Mouse (Mus musculus): Measurements from ENCODE around the gene Nosip. TPM values are rescaled to one million over a fixed set of nuclear protein-coding genes. Genes with fewer than 3 reads are reported as not detected.
A peak's percentile ranks its signal among the peaks of the same experiment; 100 is the strongest.

Gene Nosip
- polyA plus RNA-seq, 1 experiment from 2014 or later: 57.2 TPM

DNA sequence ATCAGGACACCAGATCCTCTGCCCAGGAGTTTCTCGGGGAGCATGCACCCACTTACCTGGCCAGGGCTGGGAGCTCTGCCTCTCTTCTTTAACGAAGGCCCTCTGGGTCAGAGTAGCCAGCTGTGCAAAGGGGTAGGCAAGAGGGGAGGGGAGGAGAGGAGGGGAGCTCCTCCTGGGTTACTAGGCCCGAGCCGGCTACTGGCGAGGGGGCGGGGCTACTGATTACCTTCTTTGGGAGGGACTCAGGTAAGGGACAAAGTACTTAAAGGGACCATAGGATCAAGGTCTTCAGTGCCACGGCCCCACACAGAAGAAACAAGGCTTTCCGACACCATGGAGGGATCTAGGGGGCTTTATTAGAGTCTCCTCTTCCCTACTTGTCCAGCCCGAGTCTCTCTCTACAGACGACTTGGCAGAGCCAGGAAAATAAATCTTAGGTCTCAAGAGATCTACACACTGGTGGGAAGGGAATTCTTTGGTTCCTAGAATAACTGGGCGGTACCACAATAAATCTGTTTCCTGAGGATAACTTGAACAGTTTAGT, 625 bp upstream of the Nosip start:
- peak; percentile 33; the same call in 1 of the 2 replicates for ATAC-seq (replicated peaks; ENCODE audit: low FRiP score, low TSS enrichment, low read depth)
- 15% methylated on average over 11 of the region's 11 CpGs for WGBS

DNA sequence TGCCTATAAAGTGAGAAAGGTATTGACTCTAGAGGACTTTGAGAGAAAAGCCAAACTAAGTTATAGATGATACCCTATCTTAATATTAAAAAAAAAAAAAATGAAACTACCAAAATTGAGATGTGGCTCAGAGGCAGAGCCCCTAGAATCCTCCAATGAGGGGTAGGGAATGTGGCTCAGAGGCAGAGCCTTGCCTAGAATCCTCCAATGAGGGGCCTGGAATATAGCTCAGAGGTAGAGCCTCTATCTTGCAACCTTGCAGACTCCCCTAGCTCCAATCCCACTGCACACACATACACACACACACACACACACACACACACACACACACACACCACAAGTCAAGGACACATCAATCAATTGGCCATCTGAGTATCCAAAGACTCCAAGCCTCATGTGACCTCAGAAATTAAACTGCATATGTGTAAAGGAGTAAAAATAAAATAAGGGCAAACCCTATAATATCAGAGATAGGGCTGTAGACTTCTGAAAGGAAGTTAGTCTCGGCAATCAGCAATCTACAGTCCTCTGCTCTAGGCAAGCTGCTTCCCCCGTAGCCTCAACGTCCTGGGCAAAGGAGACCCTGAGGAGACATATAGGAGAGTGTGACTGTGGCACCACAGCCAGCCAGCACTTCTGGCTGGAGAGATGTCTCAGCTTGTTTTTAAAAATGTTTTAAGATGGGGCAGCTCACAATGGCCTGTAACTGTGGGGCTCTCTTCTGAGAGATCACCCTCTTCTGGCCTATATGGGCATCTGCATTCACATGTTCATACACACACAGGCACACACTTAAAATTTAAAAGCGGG, 5.2 kb downstream of the Nosip start:
- WGBS: 83% methylated on average over 4 of the region's 4 CpGs
- DNase-seq (ENCODE audit: low spot score) (no peak), ATAC-seq (replicated peaks; ENCODE audit: low FRiP score, low TSS enrichment, low read depth) (no peak)
- H3K4me2 ChIP-seq (ENCODE audit: low read length): no peak overlapping the region
- H3K27ac ChIP-seq (ENCODE audit: low read depth): no peak overlapping the region
- peaks cover 7% of the 10 kb centered on the region; the same call in 1 of the 2 replicates for H3K4me1 ChIP-seq (replicated peaks; ENCODE audit: control insufficient read depth, insufficient read depth, low read length)
- no peaks in the 10 kb centered on the region for H3K36me3 ChIP-seq (ENCODE audit: control insufficient read depth, insufficient read depth, low read length)
- H3K4me3 ChIP-seq (ENCODE audit: low read depth, low read length): no peak overlapping the region
- no peaks in the 10 kb centered on the region for H3K9me3 ChIP-seq (ENCODE audit: control insufficient read depth, low read length)
- no peaks in the 10 kb centered on the region for H3K27me3 ChIP-seq (replicated peaks; ENCODE audit: control insufficient read depth, insufficient read depth, low read length)
- no peak overlapping the region for H3K9ac ChIP-seq (ENCODE audit: low read length)

More for the DNA sequence above, 625 bp upstream of the Nosip start:
- Histone ChIP-seq H3K27me3 (replicated peaks; ENCODE audit: control insufficient read depth, insufficient read depth, low read length) (no peaks in the 10 kb centered on the region), H3K4me2 (ENCODE audit: low read length) (peak overlapping the region; percentile 48), H3K27ac (ENCODE audit: low read depth) (peak overlapping the region; percentile 86), H3K36me3 (ENCODE audit: control insufficient read depth, insufficient read depth, low read length) (no peaks in the 10 kb centered on the region), H3K4me1 (replicated peaks; ENCODE audit: control insufficient read depth, insufficient read depth, low read length) (peaks cover 25% of the 10 kb centered on the region), H3K4me3 (ENCODE audit: low read depth, low read length) (peak overlapping the region; percentile 82), H3K9ac (ENCODE audit: low read length) (peak overlapping the region; percentile 37), H3K9me3 (ENCODE audit: control insufficient read depth, low read length) (no peaks in the 10 kb centered on the region)
- peak; percentile 74 for DNase-seq (ENCODE audit: low spot score)

DNA sequence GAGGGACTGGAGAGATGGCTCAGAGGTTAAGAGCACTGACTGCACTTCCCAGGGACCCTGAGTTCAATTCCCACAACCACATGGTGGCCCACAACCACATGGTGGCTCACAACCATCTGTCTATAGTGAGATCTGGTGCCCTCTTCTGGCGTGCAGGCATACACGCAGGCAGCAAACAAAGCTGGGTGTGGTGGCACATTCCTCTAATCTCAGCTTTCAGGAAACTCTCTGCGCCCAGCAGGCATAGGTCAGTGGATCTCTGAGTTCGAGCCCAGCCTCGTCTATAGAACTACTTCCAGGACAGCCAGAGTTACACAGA, 5.7 kb downstream of the Nosip start:
- Histone ChIP-seq H3K9me3 (ENCODE audit: control insufficient read depth, low read length) (no peaks in the 10 kb centered on the region), H3K9ac (ENCODE audit: low read length) (no peak overlapping the region), H3K27me3 (replicated peaks; ENCODE audit: control insufficient read depth, insufficient read depth, low read length) (no peaks in the 10 kb centered on the region), H3K4me3 (ENCODE audit: low read depth, low read length) (no peak overlapping the region), H3K27ac (ENCODE audit: low read depth) (no peak overlapping the region), H3K36me3 (ENCODE audit: control insufficient read depth, insufficient read depth, low read length) (no peaks in the 10 kb centered on the region), H3K4me2 (ENCODE audit: low read length) (no peak overlapping the region), H3K4me1 (replicated peaks; ENCODE audit: control insufficient read depth, insufficient read depth, low read length) (peaks cover 7% of the 10 kb centered on the region; the same call in 1 of the 2 replicates)
- ATAC-seq (replicated peaks; ENCODE audit: low FRiP score, low TSS enrichment, low read depth) (0 out of 2 replicates have a peak, but pooled peaks have one; percentile 37), DNase-seq (ENCODE audit: low spot score) (peak; percentile 69)
- 35% methylated on average over 5 of the region's 5 CpGs for WGBS

DNA sequence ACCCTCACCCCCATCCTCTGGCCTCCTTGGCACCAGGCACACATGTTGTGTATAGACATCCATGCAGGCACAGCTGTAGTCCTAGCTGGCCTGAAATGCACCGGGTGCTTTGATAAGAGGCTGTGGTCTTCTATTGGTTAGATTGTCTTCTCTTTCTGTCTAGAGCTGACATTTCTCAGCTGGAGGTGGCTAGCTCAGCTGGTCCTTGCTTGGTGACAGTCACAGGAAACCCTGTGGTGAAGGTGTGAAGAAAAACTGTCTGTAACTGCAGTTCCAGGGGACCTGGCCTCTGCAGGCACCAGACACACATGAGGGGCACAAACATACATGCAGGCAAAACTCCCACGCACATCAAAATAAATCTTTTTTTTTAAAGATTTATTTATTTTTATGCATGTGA, 7.4 kb downstream of the Nosip start:
- ATAC-seq (replicated peaks; ENCODE audit: low FRiP score, low TSS enrichment, low read depth): no peak
- WGBS: 89% methylated on average over 2 of the region's 2 CpGs
- H3K36me3 ChIP-seq (ENCODE audit: control insufficient read depth, insufficient read depth, low read length): peaks cover 13% of the 10 kb centered on the region

DNA sequence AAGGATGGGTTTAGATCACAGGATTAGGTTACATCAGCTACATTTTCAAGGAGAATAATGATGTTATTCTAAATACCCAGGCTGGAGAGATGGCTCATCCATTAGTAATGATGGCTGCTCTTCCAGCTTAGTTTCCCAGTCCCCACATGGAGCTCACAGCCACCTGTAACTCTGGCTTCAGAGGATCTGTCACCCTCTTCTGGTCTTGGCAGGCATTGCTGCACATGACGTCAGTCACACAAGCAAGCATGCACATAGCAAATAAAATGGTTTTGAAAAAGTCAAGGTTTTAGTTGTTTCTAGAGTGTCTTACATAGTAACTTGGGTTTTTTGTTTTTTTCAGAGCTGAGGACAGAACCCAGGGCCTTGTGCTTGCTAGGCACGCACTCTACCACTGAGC, 10.0 kb downstream of the Nosip start:
- 88% methylated on average over 2 of the region's 2 CpGs for WGBS
- Histone ChIP-seq H3K9ac (ENCODE audit: low read length) (no peak overlapping the region), H3K9me3 (ENCODE audit: control insufficient read depth, low read length) (no peaks in the 10 kb centered on the region), H3K4me2 (ENCODE audit: low read length) (no peak overlapping the region), H3K4me1 (replicated peaks; ENCODE audit: control insufficient read depth, insufficient read depth, low read length) (no peaks in the 10 kb centered on the region), H3K27ac (ENCODE audit: low read depth) (no peak overlapping the region), H3K4me3 (ENCODE audit: low read depth, low read length) (no peak overlapping the region), H3K27me3 (replicated peaks; ENCODE audit: control insufficient read depth, insufficient read depth, low read length) (no peaks in the 10 kb centered on the region), H3K36me3 (ENCODE audit: control insufficient read depth, insufficient read depth, low read length) (peaks cover 38% of the 10 kb centered on the region)
- ATAC-seq (replicated peaks; ENCODE audit: low FRiP score, low TSS enrichment, low read depth) (no peak), DNase-seq (ENCODE audit: low spot score) (no peak)

More for the DNA sequence above, 7.4 kb downstream of the Nosip start:
- Histone ChIP-seq H3K27ac (ENCODE audit: low read depth) (no peak overlapping the region), H3K4me3 (ENCODE audit: low read depth, low read length) (no peak overlapping the region), H3K4me1 (replicated peaks; ENCODE audit: control insufficient read depth, insufficient read depth, low read length) (no peaks in the 10 kb centered on the region), H3K27me3 (replicated peaks; ENCODE audit: control insufficient read depth, insufficient read depth, low read length) (no peaks in the 10 kb centered on the region), H3K9ac (ENCODE audit: low read length) (no peak overlapping the region), H3K9me3 (ENCODE audit: control insufficient read depth, low read length) (no peaks in the 10 kb centered on the region), H3K4me2 (ENCODE audit: low read length) (no peak overlapping the region)
- no peak for DNase-seq (ENCODE audit: low spot score)

DNA sequence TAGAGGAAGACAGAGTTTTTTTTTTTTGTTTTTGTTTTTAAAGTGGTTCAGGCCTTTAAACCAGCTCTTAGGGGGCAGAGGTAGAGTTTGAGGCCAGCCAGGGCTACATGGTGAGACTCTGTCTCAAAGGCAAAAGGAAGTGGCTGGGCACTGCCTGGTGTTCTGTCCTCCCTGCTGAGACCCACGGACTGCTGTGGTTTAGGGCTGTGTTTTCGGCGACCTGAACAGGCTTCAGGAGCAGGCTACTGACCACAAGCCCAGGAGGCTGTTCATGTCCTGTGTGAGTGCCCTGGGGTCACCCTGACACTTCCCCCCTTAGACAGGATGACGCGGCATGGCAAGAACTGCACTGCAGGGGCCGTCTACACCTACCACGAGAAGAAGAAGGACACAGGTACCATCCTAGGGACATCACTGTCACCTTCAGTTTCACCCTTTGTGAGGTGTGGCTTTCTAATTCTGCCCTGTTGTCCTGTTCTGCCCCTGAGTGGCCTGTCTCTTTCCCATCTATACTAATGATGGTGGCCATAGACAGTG, 11.0 kb downstream of the Nosip start:
- Histone ChIP-seq H3K27ac (ENCODE audit: low read depth) (no peak overlapping the region), H3K9ac (ENCODE audit: low read length) (no peak overlapping the region), H3K4me3 (ENCODE audit: low read depth, low read length) (no peak overlapping the region), H3K27me3 (replicated peaks; ENCODE audit: control insufficient read depth, insufficient read depth, low read length) (no peaks in the 10 kb centered on the region), H3K36me3 (ENCODE audit: control insufficient read depth, insufficient read depth, low read length) (peaks cover 45% of the 10 kb centered on the region), H3K4me1 (replicated peaks; ENCODE audit: control insufficient read depth, insufficient read depth, low read length) (no peaks in the 10 kb centered on the region), H3K4me2 (ENCODE audit: low read length) (no peak overlapping the region), H3K9me3 (ENCODE audit: control insufficient read depth, low read length) (no peaks in the 10 kb centered on the region)
- ATAC-seq (replicated peaks; ENCODE audit: low FRiP score, low TSS enrichment, low read depth) (no peak), DNase-seq (ENCODE audit: low spot score) (no peak)
- WGBS: 83% methylated on average over 7 of the region's 7 CpGs

DNA sequence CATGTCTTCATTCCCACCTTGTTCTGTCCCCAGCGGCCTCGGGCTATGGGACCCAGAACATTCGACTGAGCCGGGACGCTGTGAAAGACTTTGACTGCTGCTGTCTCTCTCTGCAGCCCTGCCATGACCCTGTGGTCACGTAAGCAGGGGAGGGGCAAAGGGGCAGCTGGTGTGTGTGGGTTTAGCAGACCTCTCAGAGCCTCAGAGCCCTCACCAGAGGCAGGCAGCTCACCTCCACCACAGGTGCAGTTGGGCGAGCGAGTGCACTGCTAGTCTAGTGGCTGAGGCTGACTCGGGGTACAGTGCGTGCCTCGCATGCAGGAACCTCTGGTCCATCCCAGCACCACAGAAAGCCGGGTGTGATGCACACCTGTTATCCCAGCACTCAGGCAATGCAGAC, 11.7 kb downstream of the Nosip start:
- ATAC-seq (replicated peaks; ENCODE audit: low FRiP score, low TSS enrichment, low read depth): no peak
- Histone ChIP-seq H3K4me2 (ENCODE audit: low read length) (no peak overlapping the region), H3K36me3 (ENCODE audit: control insufficient read depth, insufficient read depth, low read length) (peaks cover 45% of the 10 kb centered on the region), H3K27ac (ENCODE audit: low read depth) (no peak overlapping the region), H3K9ac (ENCODE audit: low read length) (no peak overlapping the region), H3K9me3 (ENCODE audit: control insufficient read depth, low read length) (no peaks in the 10 kb centered on the region), H3K4me3 (ENCODE audit: low read depth, low read length) (no peak overlapping the region), H3K27me3 (replicated peaks; ENCODE audit: control insufficient read depth, insufficient read depth, low read length) (no peaks in the 10 kb centered on the region), H3K4me1 (replicated peaks; ENCODE audit: control insufficient read depth, insufficient read depth, low read length) (no peaks in the 10 kb centered on the region)
- WGBS: 95% methylated on average over 12 of the region's 12 CpGs
- no peak for DNase-seq (ENCODE audit: low spot score)

DNA sequence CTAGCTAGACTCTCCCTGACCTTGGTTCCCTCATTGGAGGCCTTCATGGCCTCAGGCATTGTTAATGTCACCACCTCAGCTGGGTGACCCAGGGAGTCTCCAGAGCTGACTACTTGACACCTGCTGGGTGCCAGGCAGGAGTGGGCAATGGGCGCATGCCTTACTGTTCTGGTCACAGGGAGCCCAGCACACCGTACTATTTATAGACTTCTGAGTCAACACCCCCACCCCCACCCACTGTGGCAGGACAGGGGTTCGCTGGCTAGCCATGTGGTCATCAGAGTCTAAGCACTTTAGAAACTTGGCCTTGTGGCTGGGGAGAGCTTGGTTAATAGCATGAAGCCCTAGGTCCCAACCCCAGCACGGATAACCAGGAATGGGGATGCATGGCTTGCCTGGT, 13.2 kb downstream of the Nosip start:
- 74% methylated on average over 4 of the region's 4 CpGs for WGBS
- H3K9me3 ChIP-seq (ENCODE audit: control insufficient read depth, low read length): no peaks in the 10 kb centered on the region
- H3K4me1 ChIP-seq (replicated peaks; ENCODE audit: control insufficient read depth, insufficient read depth, low read length): no peaks in the 10 kb centered on the region
- ATAC-seq (replicated peaks; ENCODE audit: low FRiP score, low TSS enrichment, low read depth): no peak
- H3K27me3 ChIP-seq (replicated peaks; ENCODE audit: control insufficient read depth, insufficient read depth, low read length): no peaks in the 10 kb centered on the region
- H3K27ac ChIP-seq (ENCODE audit: low read depth): no peak overlapping the region
- no peak overlapping the region for H3K4me2 ChIP-seq (ENCODE audit: low read length)
- peaks cover 45% of the 10 kb centered on the region for H3K36me3 ChIP-seq (ENCODE audit: control insufficient read depth, insufficient read depth, low read length)
- no peak overlapping the region for H3K4me3 ChIP-seq (ENCODE audit: low read depth, low read length)
- H3K9ac ChIP-seq (ENCODE audit: low read length): no peak overlapping the region
- DNase-seq (ENCODE audit: low spot score): no peak
